Mouse (Mus musculus): ENCODE measurements around the gene Gm43517.

Gm43517 gene

GRCm38 (mm10) chr12:49417963-49418362 is 33.0 kb downstream of the Gm43517 start:
- DNase-seq (ENCODE audit: low spot score), result no peak

Data from urinary bladder, postnatal 10 days (tissue).